Mouse (Mus musculus): ENCODE data around the gene Fgr. TPM values are rescaled to one million over a fixed set of nuclear protein-coding genes. Genes with fewer than 3 reads are reported as not detected.
"Not testable (repeated sequence)": the region's sequence is repeated elsewhere in the genome, so short reads cannot be mapped to it uniquely, and the experiment has no call there.

Fgr gene
- 0.08 TPM in 1 of 2 replicates, not detected in the other for polyA plus RNA-seq (2016; fragmentation: Nextera tagmentation; extraction: Ambion mirVana)

- Histone ChIP-seq H3K27ac (no peak within 1 kb of the TSS), H3K4me3 (peak within 1 kb of the TSS; percentile 16), H3K9me3 (replicated peaks) (no peaks in the 10 kb centered on the region), H3K27me3 (peaks cover 57% of the 10 kb centered on the region), H3K36me3 (no peaks in the 10 kb centered on the region), H3K4me1 (peaks cover 27% of the 10 kb centered on the region), H3K9ac (no peak within 1 kb of the TSS), H3K4me2 (replicated peaks) (peak within 1 kb of the TSS; percentile 38)
- ATAC-seq (ENCODE audit: low FRiP score): no peak
- 5% methylated on average over 20 of the region's 21 CpGs for WGBS
Measured at GRCm38 (mm10) chr4:132973814-132974398, at the start of gene Fgr. TSS of gene Fgr (plus strand) at chr4:132974095.

- H3K27me3 ChIP-seq; H3K27ac ChIP-seq; H3K4me1 ChIP-seq; ATAC-seq (ENCODE audit: low FRiP score); H3K36me3 ChIP-seq; H3K9ac ChIP-seq; H3K4me3 ChIP-seq; H3K4me2 ChIP-seq (replicated peaks); H3K9me3 ChIP-seq (replicated peaks): not testable (repeated sequence)
- WGBS: 71% methylated on average over 2 of the region's 2 CpGs
Measured at GRCm38 (mm10) chr4:132926520-132926919, 47.4 kb upstream of the Fgr start.

GRCm38 (mm10) chr4:132930784-132931183 lies 43.1 kb upstream of the Fgr start:
- Histone ChIP-seq H3K4me1 (0 out of 2 replicates have a peak, but pooled peaks cover 5% of the 10 kb centered on the region), H3K9ac (no peak overlapping the region), H3K9me3 (replicated peaks) (no peaks in the 10 kb centered on the region), H3K27ac (no peak overlapping the region), H3K27me3 (peaks cover 7% of the 10 kb centered on the region; the same call in 1 of the 2 replicates), H3K4me2 (replicated peaks) (no peak overlapping the region), H3K36me3 (no peaks in the 10 kb centered on the region), H3K4me3 (no peak overlapping the region)
- no peak for ATAC-seq (ENCODE audit: low FRiP score)
- 6% methylated on average over 8 of the region's 8 CpGs for WGBS

GRCm38 (mm10) chr4:132932752-132933404 lies 41.0 kb upstream of the Fgr start:
- Histone ChIP-seq H3K4me1 (0 out of 2 replicates have a peak, but pooled peaks cover 5% of the 10 kb centered on the region), H3K27me3 (peaks cover 7% of the 10 kb centered on the region; the same call in 1 of the 2 replicates), H3K4me3 (no peak overlapping the region), H3K27ac (no peak overlapping the region), H3K9me3 (replicated peaks) (no peaks in the 10 kb centered on the region), H3K9ac (no peak overlapping the region), H3K36me3 (no peaks in the 10 kb centered on the region), H3K4me2 (replicated peaks) (no peak overlapping the region)
- ATAC-seq (ENCODE audit: low FRiP score): no peak
- 78% methylated on average over 4 of the region's 4 CpGs for WGBS

GRCm38 (mm10) chr4:132934639-132935038 lies 39.3 kb upstream of the Fgr start:
- no peak overlapping the region for H3K4me2 ChIP-seq (replicated peaks)
- no peaks in the 10 kb centered on the region for H3K9me3 ChIP-seq (replicated peaks)
- H3K9ac ChIP-seq: no peak overlapping the region
- no peaks in the 10 kb centered on the region for H3K36me3 ChIP-seq
- no peak for ATAC-seq (ENCODE audit: low FRiP score)
- H3K4me3 ChIP-seq: no peak overlapping the region
- peaks cover 7% of the 10 kb centered on the region; the same call in 1 of the 2 replicates for H3K27me3 ChIP-seq
- H3K4me1 ChIP-seq: peaks cover 14% of the 10 kb centered on the region
- WGBS: 30% methylated on average over 7 of the region's 7 CpGs
- H3K27ac ChIP-seq: no peak overlapping the region

- no peaks in the 10 kb centered on the region for H3K9me3 ChIP-seq (replicated peaks)
- WGBS: 46% methylated on average over 12 of the region's 12 CpGs
- peaks cover 15% of the 10 kb centered on the region; the same call in 1 of the 2 replicates for H3K27me3 ChIP-seq
- no peaks in the 10 kb centered on the region for H3K36me3 ChIP-seq
- no peak overlapping the region for H3K4me3 ChIP-seq
- 0 out of 2 replicates have a peak overlapping the region, but pooled peaks have one; percentile 0 for H3K4me2 ChIP-seq (replicated peaks)
- ATAC-seq (ENCODE audit: low FRiP score): peak; percentile 56; the same call in 1 of the 2 replicates
- H3K27ac ChIP-seq: peak overlapping the region; percentile 74
- H3K4me1 ChIP-seq: peaks cover 19% of the 10 kb centered on the region
- H3K9ac ChIP-seq: no peak overlapping the region
Measured at GRCm38 (mm10) chr4:132938181-132938941, 35.5 kb upstream of the Fgr start.

- WGBS: 25% methylated on average over 22 of the region's 22 CpGs
- no peaks in the 10 kb centered on the region for H3K36me3 ChIP-seq
- peaks cover 16% of the 10 kb centered on the region for H3K4me1 ChIP-seq
- H3K27me3 ChIP-seq: peaks cover 15% of the 10 kb centered on the region; the same call in 1 of the 2 replicates
- no peaks in the 10 kb centered on the region for H3K9me3 ChIP-seq (replicated peaks)
- peak overlapping the region; percentile 21; the same call in 1 of the 2 replicates for H3K4me2 ChIP-seq (replicated peaks)
- no peak for ATAC-seq (ENCODE audit: low FRiP score)
- H3K9ac ChIP-seq: no peak overlapping the region
- no peak overlapping the region for H3K27ac ChIP-seq
- H3K4me3 ChIP-seq: no peak overlapping the region
Measured at GRCm38 (mm10) chr4:132939421-132940127, 34.3 kb upstream of the Fgr start.

- H3K9me3 ChIP-seq (replicated peaks): no peaks in the 10 kb centered on the region
- no peak overlapping the region for H3K4me3 ChIP-seq
- H3K9ac ChIP-seq: no peak overlapping the region
- 55% methylated on average over 23 of the region's 23 CpGs for WGBS
- H3K4me2 ChIP-seq (replicated peaks): no peak overlapping the region
- peaks cover 23% of the 10 kb centered on the region for H3K4me1 ChIP-seq
- H3K27ac ChIP-seq: no peak overlapping the region
- peaks cover 15% of the 10 kb centered on the region; the same call in 1 of the 2 replicates for H3K27me3 ChIP-seq
- no peak for ATAC-seq (ENCODE audit: low FRiP score)
- H3K36me3 ChIP-seq: no peaks in the 10 kb centered on the region
Measured at GRCm38 (mm10) chr4:132941012-132941729, 32.7 kb upstream of the Fgr start.

GRCm38 (mm10) chr4:132943088-132943487 lies 30.8 kb upstream of the Fgr start:
- Histone ChIP-seq H3K27ac (no peak overlapping the region), H3K4me2 (replicated peaks) (no peak overlapping the region), H3K36me3 (no peaks in the 10 kb centered on the region), H3K9me3 (replicated peaks) (no peaks in the 10 kb centered on the region), H3K9ac (no peak overlapping the region), H3K4me3 (no peak overlapping the region), H3K27me3 (peaks cover 21% of the 10 kb centered on the region; the same call in 1 of the 2 replicates), H3K4me1 (peaks cover 30% of the 10 kb centered on the region)
- no peak for ATAC-seq (ENCODE audit: low FRiP score)
- WGBS: 63% methylated on average over 8 of the region's 8 CpGs

GRCm38 (mm10) chr4:132944106-132944505 lies 29.8 kb upstream of the Fgr start:
- 76% methylated on average over 12 of the region's 12 CpGs for WGBS
- no peak overlapping the region for H3K4me3 ChIP-seq
- H3K36me3 ChIP-seq: no peaks in the 10 kb centered on the region
- H3K4me1 ChIP-seq: peaks cover 22% of the 10 kb centered on the region
- H3K4me2 ChIP-seq (replicated peaks): no peak overlapping the region
- H3K27me3 ChIP-seq: peaks cover 21% of the 10 kb centered on the region; the same call in 1 of the 2 replicates
- no peak for ATAC-seq (ENCODE audit: low FRiP score)
- no peak overlapping the region for H3K9ac ChIP-seq
- no peaks in the 10 kb centered on the region for H3K9me3 ChIP-seq (replicated peaks)
- H3K27ac ChIP-seq: no peak overlapping the region

- no peaks in the 10 kb centered on the region for H3K9me3 ChIP-seq (replicated peaks)
- WGBS: 83% methylated on average over 4 of the region's 4 CpGs
Measured at GRCm38 (mm10) chr4:132944776-132945175, 29.1 kb upstream of the Fgr start.

More at GRCm38 (mm10) chr4:132944776-132945175, 29.1 kb upstream of the Fgr start:
- peaks cover 24% of the 10 kb centered on the region; the same call in 1 of the 2 replicates for H3K27me3 ChIP-seq
- H3K27ac ChIP-seq: no peak overlapping the region
- peaks cover 22% of the 10 kb centered on the region for H3K4me1 ChIP-seq
- no peak overlapping the region for H3K4me3 ChIP-seq
- ATAC-seq (ENCODE audit: low FRiP score): no peak
- H3K4me2 ChIP-seq (replicated peaks): no peak overlapping the region
- no peak overlapping the region for H3K9ac ChIP-seq
- no peaks in the 10 kb centered on the region for H3K36me3 ChIP-seq
